Mouse (Mus musculus) kidney, adult 11 months (tissue): Measurements from ENCODE around the gene Parp16.

Experiments
- DNase-seq: peaks from one replicate; pipeline ENCODE4 v3.0.0; 2022

The Parp16 gene

DNA sequence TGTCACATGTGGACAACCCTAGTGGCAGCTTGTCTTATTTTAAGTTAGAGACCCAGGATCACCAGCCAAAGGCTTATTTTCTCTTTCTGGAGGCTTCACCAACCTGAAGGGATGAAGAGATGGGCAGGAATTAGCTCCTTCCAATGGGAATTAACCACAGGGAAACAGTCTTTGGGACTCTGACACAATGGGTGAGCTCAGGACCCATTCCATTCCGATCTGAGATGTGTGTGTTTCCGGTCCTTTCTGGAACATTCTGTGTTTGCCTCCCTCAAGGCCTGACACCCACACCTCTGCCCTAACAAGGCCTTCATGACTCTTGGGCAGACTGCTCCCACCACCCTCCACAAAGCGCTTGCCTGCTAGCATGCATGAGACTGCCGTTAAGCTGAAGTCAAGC is at the start of gene Parp16:
Gene Parp16 (plus strand): TSS at position 301 of the 400 bp plus-strand sequence.
- no peak for DNase-seq

DNA sequence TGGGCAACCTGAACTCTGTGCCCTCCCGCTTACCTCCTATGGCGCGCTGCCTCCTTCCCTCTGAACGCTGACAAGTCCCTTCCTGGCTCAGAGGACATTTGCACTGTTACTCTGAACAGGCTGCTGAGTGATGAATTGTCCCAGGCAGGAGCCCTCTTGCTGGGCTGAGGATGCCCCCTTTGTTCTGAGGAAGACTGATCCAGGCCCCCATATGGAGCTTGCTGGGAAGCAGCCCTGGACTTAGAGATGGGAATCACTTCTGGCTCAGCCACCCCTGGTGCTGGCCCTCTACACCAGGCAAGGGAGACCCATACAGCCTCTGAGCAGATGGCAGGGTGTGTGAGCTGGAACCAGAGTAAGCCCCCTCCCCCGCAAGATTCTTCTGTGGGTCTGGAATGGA is 49.2 kb upstream of the Parp16 start:
- DNase-seq = no peak

DNA sequence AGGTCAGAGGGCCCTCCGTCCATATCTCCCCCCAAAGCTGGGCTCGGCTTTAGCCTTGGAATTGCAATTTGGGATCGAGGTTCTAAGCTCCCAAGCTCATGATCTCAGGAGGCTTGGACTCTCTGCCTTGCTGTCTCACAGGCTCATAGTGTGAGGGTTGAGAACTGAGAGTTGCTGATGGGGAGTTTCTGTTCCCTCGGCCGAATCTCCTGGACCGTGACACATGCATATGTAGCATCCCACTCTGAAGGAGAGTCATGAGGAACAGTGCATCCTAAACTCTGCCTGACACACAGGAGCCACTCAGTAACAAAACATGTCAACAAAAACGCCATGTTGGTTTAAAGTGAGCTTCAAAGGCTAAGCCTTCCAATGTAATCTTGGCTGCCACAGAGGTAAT is 46.6 kb upstream of the Parp16 start:
- DNase-seq = no peak

DNA sequence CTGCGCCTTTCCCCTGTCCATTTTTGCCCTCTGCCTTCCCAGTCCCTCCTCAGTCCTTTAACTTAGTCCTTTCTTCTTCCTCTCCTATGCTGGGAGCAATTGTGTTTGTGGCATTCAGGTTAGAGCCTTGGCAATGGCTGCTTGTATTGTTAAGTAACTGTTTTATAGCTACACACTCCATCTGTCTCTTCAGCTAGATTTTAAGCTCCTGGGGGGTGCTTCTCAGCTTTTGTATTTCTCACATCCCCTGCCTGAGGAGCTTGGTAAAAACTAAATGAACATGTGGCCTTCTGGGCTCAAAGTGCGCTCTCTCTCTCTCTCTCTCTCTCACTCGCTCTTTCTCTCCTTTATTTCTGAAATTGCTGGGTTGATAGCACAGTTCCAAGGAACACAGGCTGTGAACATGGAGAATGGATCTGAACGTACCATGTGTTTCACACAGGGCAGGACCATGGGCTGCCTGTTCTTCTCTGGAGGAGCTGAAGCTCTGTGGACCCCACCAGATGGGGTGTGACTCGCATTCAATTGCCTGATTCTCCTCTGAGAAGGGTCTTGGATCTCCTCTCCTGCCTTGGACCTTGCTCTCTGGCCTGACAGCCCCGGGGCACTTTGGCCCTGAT is 42.3 kb upstream of the Parp16 start:
- DNase-seq = no peak

DNA sequence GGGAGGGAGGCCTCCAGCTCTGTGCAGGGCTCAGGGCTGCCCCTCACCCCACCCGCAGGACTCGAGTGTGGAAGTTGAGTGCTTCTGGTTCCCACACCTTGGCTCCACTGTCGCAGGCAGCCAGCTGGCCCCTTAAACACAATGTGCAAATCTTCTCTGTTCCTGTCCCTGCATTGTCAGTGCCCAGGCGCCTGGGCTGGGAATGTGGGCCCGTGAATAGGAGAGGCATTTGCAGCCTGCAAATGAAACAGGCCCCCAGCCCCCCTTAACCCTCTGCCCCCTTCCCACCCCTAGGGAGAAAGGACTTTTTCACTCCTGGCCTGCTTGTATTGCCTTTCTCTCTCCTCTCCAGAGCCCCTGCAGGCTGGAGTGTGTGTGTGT is 41.8 kb upstream of the Parp16 start:
- peak; percentile 47 for DNase-seq

DNA sequence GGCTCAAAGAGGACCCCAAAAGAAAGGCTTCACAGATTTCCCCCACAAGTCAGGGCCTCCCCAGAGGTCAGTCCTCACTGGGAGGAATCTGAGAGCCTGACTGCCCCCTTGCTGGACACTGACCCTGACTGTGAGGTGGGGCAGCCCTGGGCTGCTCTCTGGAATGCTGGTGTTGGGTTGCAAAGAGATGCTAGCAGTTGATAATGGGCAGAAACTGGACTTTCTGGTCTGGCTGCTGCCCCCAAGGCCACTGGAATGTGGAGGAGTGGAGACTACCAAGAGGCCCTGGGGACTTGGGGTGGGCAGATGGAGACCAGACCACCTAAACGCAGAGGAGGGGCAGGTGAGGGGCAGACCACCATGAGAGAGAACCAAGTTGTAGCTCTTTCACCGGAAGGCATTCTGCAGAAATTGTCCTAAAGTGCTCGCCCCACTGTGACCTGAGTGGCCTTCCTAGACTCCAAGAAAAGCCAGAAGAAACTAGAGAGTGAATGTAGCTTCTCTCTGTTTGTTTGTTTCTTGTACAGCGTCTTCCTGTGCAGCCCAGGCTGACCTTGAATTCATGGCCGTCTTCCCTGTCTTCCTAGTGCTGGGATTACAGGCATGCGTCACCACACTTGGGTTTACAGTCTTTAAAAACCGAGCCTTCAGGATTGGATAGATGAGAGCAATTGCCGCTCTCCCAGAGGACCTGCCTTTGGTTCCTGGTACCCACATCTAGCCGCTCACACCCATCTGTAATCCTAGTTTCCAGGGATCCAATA is 40.3 kb upstream of the Parp16 start:
- DNase-seq = peak; percentile 48

DNA sequence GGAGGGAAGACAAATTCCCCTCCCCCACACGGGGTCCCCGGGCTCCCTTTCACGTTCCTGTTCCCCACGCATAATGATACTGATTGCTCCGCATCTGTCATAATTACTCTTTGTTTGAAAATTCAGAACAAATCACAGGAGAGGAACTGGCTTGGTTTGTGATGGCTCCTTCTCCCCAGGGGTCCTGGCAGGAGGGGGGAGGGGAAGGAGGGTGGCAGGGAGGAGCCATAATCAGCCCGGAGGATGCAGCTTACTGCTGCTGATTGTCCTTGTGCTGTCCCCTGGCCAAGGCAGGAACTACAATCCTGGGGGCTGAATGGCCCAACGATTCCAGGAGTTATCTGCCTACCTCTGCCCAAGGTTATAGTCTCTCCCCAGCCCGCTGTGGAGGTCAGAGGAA is 38.5 kb upstream of the Parp16 start:
- DNase-seq = no peak

DNA sequence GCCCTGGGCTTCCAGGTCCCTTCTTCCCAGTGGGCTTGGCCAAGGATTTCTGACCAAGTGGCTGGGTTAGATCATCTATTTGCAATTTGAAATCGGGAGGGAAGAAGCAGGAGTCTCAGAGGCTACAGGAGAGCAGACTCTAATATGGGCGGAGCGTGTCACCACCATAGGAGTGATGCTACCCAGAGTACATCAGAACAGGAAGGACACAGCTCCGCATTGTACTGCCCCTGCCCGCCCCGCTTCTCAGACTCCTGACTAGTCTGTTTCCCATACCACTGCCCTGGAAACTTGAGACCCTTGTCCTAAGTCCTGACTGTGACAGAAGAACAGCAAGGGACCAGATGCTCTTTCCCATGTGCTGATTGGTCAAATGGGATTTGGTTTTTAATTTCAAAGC is 37.5 kb upstream of the Parp16 start:
- DNase-seq = no peak

DNA sequence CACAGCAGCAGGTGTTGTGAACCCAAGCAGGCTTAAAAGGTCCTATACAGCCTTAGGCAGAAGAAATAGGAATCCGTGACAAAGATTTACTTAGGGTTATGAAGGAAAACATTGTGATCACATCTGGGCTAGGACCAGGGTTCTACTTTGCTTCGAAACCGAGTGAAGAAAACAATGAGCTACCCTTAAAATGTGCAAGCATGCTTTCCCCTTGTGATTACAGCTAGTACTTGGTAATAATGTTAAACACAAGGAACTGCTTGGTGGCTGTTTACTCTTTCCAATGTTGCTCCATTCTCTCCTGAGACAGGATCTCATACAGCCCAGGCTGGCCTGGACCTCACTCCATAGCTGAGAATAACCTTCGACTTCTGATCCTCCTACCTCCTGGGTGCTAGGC is 34.0 kb upstream of the Parp16 start:
- no peak for DNase-seq

DNA sequence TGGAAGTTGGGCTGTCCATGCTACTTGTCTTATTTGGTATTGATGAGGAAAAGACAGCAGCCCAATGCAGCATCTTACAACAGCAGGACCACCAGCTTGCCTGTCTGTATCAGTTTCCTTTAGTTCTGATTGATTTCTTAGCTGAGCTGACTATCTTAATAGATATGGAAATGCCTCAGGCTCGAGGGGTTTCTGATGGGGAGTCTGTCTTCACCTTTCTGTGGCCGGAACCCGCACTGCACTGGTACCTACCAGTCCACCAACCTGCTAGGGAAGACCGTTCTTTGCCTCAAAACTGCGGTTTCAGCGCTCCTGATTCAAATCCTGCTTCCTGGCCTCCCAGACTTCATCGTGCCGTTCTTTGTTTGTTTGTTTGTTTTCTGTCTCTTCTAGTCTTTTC is 33.3 kb upstream of the Parp16 start:
- no peak for DNase-seq

DNA sequence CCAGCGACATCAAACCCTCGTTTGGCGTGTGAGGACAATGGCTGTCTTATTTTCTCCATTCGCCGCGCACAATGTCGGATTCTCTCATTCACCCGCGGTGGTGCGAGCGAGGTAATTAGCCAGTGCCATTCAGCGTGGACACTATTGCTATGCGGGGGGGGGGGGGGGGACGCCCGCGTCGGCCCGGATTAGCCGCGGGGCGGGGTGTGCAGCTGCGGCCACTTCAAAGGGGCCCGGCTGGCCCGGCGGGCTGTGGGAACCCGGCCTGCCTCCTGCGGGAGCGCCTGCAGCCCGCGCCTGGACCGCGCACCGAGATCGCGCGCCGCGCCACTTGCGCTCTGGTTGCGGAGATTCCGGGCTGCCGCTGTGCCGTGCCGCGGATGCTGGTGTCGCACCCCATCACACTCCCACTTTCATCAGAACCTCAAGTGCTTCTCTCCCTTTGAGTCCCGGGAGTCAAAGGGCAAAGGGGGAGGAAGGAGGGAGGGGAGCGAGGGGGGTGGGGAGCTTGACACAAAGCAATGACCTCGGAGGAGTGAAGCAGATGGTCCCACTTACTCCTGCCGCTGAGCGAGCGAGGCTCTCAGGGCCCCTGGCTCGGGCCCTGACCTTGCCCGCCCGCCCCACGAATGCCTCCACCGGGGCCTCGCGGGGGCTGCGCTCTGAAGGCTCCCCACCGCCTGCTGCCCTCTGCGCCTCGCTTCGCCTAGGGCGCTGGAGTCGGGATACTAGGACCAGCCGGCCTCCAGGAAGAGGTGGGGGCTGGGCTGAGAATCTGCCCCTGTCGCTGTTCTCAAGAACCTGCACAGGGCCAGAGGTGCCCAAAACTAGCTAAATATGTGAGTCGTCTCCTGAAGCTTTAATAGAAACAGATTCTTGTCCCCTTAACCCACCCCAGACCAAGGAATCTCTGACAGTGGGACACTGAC is 32.2 kb upstream of the Parp16 start:
- DNase-seq = no peak

DNA sequence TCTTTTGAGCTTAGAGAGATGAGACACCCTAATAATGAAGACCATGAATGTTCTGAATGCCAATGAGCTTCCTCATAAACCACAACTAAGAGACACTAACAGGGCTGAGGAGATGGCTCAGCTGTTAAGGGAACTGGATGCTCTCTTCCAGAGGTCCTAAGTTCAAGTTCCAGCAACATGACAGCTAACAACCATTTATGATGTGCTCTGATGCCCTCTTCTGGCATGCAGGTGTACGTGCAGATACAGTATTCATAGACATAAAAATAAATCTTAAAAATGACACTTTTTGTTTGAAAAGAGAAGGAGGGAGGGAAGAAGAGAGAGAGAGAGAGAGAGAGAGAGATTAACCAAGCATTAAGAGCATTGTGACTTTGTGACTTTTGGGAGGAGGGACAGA is 30.3 kb upstream of the Parp16 start:
- no peak for DNase-seq

DNA sequence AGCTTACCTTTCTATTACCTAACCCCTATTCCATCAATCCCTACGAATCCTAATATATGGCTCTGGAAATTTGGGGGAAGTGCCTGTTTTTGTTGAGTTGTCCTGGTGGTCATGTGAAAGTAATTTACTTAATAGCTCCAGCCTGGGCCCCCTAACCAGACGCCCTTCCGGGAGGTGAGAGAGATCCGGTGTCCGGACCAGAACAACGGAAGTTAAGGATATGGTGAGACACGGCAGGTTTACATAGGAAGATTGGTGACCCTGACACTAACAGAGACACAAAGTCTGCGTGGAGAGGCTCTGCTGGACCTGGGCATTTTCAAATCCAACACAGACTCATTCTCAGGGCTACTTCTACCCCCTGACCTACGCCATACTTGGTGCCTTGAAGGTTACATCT is 28.8 kb upstream of the Parp16 start:
- no peak for DNase-seq

DNA sequence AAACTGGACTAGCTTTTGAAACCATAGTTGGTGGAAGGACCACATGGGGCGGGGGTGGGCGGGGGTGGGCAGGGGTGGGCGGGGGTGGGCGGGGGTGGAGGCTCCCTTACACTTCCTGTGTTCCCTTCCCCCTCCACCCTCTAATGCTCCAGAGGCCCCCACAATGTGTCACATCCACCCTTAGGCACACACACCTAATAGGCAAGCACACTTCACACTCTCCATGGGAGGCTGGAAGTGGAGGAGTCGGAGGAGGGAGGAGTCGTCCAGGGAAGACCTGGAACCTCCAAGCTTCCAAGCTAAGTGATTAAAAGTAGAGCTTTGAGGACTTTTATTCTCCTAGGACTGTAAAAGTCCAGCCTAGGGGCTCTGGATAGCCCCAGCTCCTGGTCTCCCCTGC is 26.6 kb upstream of the Parp16 start:
- no peak for DNase-seq

DNA sequence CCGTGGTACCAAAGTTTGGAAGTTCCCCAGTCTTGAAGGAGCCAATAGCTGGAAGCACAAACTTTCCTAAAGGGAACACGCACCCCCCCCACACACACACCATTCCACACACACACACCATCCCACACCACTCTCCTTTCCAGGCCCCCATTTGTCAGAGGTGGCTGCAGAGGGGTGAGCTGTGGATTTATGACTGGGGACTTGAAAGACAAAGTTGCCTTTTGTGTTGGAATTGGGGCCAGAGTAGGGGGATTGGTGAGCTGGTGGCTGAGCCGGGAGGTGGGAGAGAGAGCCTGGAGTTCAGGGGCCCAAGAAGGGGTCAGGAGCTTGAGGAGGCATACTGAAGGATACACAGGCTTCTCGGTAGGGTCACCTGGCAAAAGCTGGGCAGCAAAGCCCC is 26.2 kb upstream of the Parp16 start:
- no peak for DNase-seq

DNA sequence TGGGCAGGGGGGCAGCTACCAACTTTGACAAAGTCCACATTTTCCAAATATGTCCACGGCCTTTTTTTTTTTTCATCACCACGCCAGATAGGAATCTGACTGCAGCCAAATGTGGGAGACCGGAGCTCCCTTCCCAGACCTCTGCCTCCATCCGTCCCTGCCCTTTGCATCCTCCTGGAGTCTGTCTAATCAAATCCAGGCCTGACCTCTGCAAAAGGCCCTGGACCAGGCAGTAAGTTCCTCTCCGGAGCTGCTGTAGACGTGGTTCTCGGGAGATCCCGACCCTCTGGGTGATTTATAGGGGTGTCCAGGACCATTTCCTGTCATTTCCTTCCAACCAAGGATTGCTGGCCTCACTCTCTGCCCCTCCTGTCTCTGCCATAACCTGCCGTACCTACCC is 22.5 kb upstream of the Parp16 start:
- no peak for DNase-seq

DNA sequence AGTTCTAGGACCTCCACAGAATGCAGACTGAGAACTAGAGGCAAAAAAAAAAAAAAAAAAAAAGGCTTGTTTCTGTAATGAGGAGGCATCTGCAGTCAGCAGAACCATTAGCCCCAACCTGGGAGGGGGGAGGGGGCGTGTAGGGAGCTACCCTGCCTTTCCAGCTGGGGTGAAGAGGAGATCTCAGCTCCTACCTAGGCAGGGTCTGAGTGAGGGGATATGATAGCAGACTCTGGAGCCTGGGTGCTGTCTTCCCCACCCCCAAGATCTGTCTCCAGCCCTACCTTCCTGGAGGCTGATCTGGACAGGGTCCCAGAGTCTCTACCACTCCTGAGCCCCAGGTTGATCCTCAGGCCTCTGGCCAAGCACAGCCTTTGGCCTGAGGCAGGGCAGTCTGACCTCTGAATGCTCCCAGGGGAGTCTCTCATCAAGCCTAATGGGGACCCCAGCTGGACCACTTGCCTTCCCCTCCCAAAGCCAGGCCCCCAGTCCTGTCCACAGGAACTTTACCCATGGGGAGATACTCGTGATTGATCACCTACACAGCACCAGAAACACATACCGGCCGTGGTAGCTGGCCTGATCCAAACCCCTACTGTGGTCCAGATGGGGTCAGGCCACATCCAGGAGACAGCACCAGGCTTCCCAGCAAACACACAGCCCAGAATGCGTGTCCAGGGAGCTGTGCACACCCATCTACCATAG is 19.8 kb upstream of the Parp16 start:
- no peak for DNase-seq

DNA sequence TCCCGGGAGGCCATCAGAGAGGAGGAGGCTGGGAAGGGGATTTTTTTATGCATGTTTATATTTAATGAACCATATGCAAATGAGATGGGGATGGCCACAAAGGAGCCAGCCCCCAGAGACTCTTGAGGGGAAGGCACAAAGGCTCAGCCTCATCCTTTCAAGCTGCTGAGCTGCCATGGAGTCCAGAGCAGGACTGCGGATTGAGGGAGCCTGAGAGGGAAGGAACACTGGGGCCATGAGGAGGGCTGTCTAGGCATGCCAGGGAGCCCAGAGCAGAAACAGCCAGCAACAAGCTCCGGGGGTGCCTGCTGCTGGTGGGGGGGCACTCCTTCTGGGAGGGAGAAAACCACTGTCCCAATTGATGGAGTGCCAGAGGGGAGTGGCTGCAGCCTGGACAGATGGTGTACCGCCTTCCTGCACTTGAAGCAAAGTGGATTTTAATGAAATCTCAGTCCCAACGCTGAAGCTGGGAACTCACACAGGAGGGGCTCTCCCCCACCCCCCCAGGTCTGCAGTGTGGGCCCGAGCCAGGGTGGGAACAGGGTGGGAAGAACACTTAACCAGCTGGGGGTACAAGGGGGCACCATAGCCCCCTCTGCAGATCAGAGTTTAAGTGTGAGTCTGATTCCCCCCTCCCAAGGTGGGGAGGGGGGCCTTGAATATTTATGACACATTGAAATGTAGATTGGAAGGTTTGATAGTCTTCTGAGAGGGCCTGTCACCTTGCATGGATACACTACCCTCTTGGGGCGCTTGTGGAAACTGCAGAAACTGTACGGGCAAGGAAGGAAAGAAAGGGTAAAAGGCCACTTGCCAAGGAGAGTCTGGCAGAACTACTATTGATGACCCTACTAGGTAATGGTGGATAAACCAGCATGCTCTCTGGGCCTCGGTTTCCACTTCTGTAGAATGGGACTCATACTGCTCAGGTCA is 18.9 kb upstream of the Parp16 start:
- DNase-seq = no peak

DNA sequence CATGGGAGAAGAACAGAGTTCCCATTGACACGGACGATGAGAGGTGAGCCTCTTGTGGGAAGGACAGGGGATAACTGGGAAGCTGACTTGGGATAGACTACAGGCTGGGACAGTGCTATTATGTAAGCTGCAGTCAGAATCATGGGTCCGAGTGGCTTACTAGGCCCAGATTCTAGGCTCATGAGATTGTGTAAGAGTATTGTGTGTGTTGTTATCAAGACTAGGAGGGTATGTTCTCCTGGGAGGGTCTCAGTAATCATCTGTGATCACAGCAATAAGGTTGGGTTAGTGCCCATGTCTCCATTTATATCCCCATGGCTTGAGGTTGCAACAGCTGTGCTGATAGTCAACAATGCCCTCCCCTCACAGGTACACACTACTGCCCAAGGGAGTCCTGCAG is 17.7 kb upstream of the Parp16 start:
- no peak for DNase-seq

DNA sequence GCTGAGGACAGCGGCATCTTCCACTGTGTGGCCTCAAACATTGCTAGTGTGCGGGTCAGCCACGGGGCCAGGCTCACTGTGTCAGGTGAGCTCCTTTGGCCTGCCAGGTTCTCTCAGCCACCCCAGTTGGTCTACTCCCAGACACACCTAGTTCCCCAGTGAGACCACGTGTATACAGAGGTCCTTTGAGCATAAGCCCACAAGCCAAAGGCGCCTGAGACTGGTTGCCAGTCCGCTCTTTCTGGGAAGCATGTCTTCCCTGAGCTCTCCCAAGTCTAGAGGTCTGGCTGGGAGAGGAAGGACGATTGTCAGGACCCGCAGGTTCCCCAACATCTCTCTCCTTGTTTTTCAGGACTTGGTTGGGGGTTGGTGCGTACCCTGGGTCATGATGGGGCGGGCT is 17.2 kb upstream of the Parp16 start:
- no peak for DNase-seq

DNA sequence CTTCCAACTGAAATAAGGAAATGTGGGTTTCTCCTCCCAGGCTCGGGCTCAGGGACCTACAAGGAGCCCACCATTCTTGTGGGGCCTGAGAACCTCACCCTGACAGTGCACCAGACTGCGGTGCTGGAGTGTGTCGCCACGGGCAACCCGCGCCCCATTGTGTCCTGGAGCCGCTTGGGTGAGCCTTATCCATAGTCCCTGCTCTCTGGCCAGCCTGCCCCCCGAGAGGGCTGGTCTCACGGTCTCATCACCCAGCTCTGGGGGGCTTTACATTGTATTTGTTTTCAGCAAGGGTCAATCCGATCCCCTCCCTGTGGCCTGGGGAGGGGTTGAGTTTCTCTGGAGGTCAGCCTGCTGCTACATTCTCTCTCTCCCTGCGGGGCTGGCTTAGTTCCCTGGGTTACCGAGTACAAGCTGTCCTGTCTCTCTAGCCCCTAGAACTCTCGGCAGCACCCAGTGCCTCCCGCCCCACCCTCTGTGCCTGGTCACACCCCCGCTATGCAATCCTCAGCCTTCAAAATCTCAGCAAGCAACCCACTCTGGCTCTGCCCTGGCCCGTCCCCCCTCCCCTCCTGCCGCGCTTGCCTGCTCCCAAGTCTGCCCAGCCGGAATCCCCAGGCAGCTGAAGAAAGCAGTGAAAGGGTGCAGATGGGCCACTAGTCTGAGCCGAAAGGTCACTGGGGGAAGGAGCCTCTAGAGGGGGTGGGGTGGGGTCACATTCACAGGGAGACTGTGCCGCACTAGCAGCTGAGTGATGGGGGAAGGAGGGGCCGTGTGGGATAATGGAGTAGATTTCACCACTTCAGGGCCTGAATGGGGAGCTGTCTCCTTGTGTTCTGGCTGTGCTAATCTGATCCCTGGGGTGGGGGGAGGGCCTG is 16.6 kb upstream of the Parp16 start:
- DNase-seq = no peak
